Mouse (Mus musculus) cortical plate, adult 2 months (tissue): ENCODE data around the gene Plekha7. TPM values are rescaled to one million over a fixed set of nuclear protein-coding genes. Genes with fewer than 3 reads are reported as not detected.

Source experiments
- H3K27ac ChIP-seq: fragments of 200-500 bp; 2 replicates; pipeline ENCODE4 v1.5.1; 2012; ENCODE audit warnings: low read length, control low read depth, inconsistent platforms; ENCODE audit not compliant: insufficient read depth
- H3K4me1 ChIP-seq: fragments of 200-500 bp; 2 replicates; pipeline ENCODE4 v1.6.1; 2011; ENCODE audit warnings: low read length; ENCODE audit not compliant: control insufficient read depth, insufficient read depth
- H3K4me3 ChIP-seq: fragments of 200-500 bp; 2 replicates; pipeline ENCODE4 v1.5.1; 2011; ENCODE audit warnings: mild to moderate bottlenecking, low read length, control low read depth; ENCODE audit not compliant: insufficient read depth
- CTCF ChIP-seq: fragments of 200-500 bp; IDR thresholded peaks from 2 replicates; pipeline ENCODE4 v1.5.1; 2011; ENCODE audit warnings: mild to moderate bottlenecking, control low read depth, low read length; ENCODE audit not compliant: insufficient read depth; ENCODE audit errors: extremely low read depth
- POLR2A ChIP-seq: fragments of 200-500 bp; IDR thresholded peaks from 2 replicates; pipeline ENCODE4 v1.6.1; 2011; ENCODE audit warnings: mild to moderate bottlenecking, low read length, control low read depth; ENCODE audit not compliant: insufficient read depth; ENCODE audit errors: extremely low read depth
- polyA plus RNA-seq: library from polyadenylated mRNA; depleted of rRNA; stranded (reverse); fragments of >200 nt; gene quantifications from 2 replicates; pipeline ENCODE4 v1.2.3, GENCODE M21; 2012

The Plekha7 gene
- polyA plus RNA-seq, 1 experiment: 25.5 TPM

- Histone ChIP-seq H3K4me1 (no peaks in the 10 kb centered on the region), H3K27ac (no peak overlapping the region), H3K4me3 (no peak overlapping the region)
- TF ChIP-seq POLR2A (no peak), CTCF (peak; percentile 78)
Observed at GRCm38 (mm10) chr7:116323331-116323964, 15.3 kb upstream of the Plekha7 start.

GRCm38 (mm10) chr7:116309456-116309855 is 1.3 kb upstream of the Plekha7 start:
- Histone ChIP-seq H3K4me3 (no peak overlapping the region), H3K27ac (no peak overlapping the region), H3K4me1 (no peaks in the 10 kb centered on the region)
- TF ChIP-seq CTCF (no peak), POLR2A (no peak)

- Histone ChIP-seq H3K4me1 (no peaks in the 10 kb centered on the region), H3K4me3 (peak overlapping the region; percentile 12), H3K27ac (no peak overlapping the region)
- TF ChIP-seq CTCF (no peak), POLR2A (no peak)
Observed at GRCm38 (mm10) chr7:116308632-116308991, 436 bp upstream of the Plekha7 start.

GRCm38 (mm10) chr7:116307099-116307870 is 891 bp downstream of the Plekha7 start:
- Histone ChIP-seq H3K4me3 (peak overlapping the region; percentile 12), H3K4me1 (no peaks in the 10 kb centered on the region), H3K27ac (no peak overlapping the region)
- TF ChIP-seq POLR2A: no peak
- no peak for TF ChIP-seq CTCF

GRCm38 (mm10) chr7:116306601-116307000 is 1.6 kb downstream of the Plekha7 start:
- no peak overlapping the region; the same call in 1 of the 2 replicates for H3K4me3 ChIP-seq
- no peak overlapping the region for H3K27ac ChIP-seq
- TF ChIP-seq POLR2A: no peak
- no peak for TF ChIP-seq CTCF
- no peaks in the 10 kb centered on the region for H3K4me1 ChIP-seq

GRCm38 (mm10) chr7:116301661-116302311 is 6.4 kb downstream of the Plekha7 start:
- Histone ChIP-seq H3K4me1 (no peaks in the 10 kb centered on the region), H3K4me3 (no peak overlapping the region), H3K27ac (no peak overlapping the region)
- TF ChIP-seq CTCF (no peak), POLR2A (no peak)

- Histone ChIP-seq H3K4me1 (no peaks in the 10 kb centered on the region), H3K27ac (no peak overlapping the region), H3K4me3 (no peak overlapping the region)
- TF ChIP-seq CTCF: no peak
- no peak for TF ChIP-seq POLR2A
Observed at GRCm38 (mm10) chr7:116301144-116301543, 7.0 kb downstream of the Plekha7 start.

- TF ChIP-seq CTCF (no peak), POLR2A (no peak)
- no peaks in the 10 kb centered on the region for H3K4me1 ChIP-seq
- H3K27ac ChIP-seq: no peak overlapping the region
- no peak overlapping the region for H3K4me3 ChIP-seq
Observed at GRCm38 (mm10) chr7:116298851-116299250, 9.3 kb downstream of the Plekha7 start.

GRCm38 (mm10) chr7:116298389-116298788 is 9.8 kb downstream of the Plekha7 start:
- TF ChIP-seq CTCF: no peak
- no peak for TF ChIP-seq POLR2A
- H3K4me1 ChIP-seq: no peaks in the 10 kb centered on the region
- H3K4me3 ChIP-seq: no peak overlapping the region
- no peak overlapping the region for H3K27ac ChIP-seq
